Mouse (Mus musculus) CH12.LX (cell line): ENCODE measurements around the gene Tmem44.

Experiments
- CHD1 ChIP-seq: IDR thresholded peaks from 2 replicates; pipeline ENCODE4 v1.6.1; 2012; ENCODE audit warnings: low read depth, low read length, improper control_type of control experiment, inconsistent platforms
- CHD2 ChIP-seq: IDR thresholded peaks from 2 replicates; pipeline ENCODE4 v1.6.1; 2011; ENCODE audit warnings: low read length, improper control_type of control experiment
- CTCF ChIP-seq, 2 experiments: IDR thresholded peaks in 1 of 2; conservative IDR thresholded peaks in 1 of 2; 2 replicates each; pipeline ENCODE4 v1.5.1; 2011 to 2012; ENCODE audit warnings: low read depth in 2 of 2, low read length in 2 of 2, improper control_type of control experiment in 1 of 2, inconsistent platforms in 1 of 2, mild to moderate bottlenecking in 1 of 2, moderate library complexity in 1 of 2
- E2F4 ChIP-seq: IDR thresholded peaks from 2 replicates; pipeline ENCODE4 v1.6.1; 2011; ENCODE audit warnings: low read depth, low read length, improper control_type of control experiment; ENCODE audit not compliant: insufficient replicate concordance
- EP300 ChIP-seq: IDR thresholded peaks from 2 replicates; pipeline ENCODE4 v1.6.1; 2011; ENCODE audit warnings: low read length, improper control_type of control experiment
- HCFC1 ChIP-seq: IDR thresholded peaks from 2 replicates; pipeline ENCODE4 v1.6.1; 2012; ENCODE audit warnings: low read depth, mild to moderate bottlenecking, inconsistent platforms, low read length, improper control_type of control experiment
- JUND ChIP-seq: conservative IDR thresholded peaks from 2 replicates; pipeline ENCODE4 v1.6.1; 2011; ENCODE audit warnings: low read depth, low read length, improper control_type of control experiment
- POLR2A ChIP-seq: IDR thresholded peaks from 2 replicates; pipeline ENCODE4 v1.6.1; 2011; ENCODE audit warnings: low read depth, mild to moderate bottlenecking, improper control_type of control experiment, low read length
- POLR2AphosphoS2 ChIP-seq: IDR thresholded peaks from 2 replicates; pipeline ENCODE4 v1.6.1; 2011; ENCODE audit warnings: low read depth, low read length, improper control_type of control experiment
- RAD21 ChIP-seq: IDR thresholded peaks from 2 replicates; pipeline ENCODE4 v1.6.1; 2011; ENCODE audit warnings: low read depth, mild to moderate bottlenecking, low read length, improper control_type of control experiment, moderate library complexity
- SMC3 ChIP-seq: IDR thresholded peaks from 2 replicates; pipeline ENCODE4 v1.6.1; 2011; ENCODE audit warnings: low read depth, low read length, improper control_type of control experiment

GRCm38 (mm10) chr16:30489662-30490061, 61.0 kb downstream of the Tmem44 start:
- no peak for TF ChIP-seq CHD2
- TF ChIP-seq E2F4: no peak
- no peak for TF ChIP-seq CTCF (conservative IDR thresholded peaks at IDR 0.05 in 1 of 2, IDR thresholded peaks at IDR 0.05 in 1 of 2; ENCODE audit: low read depth in 2 of 2, low read length in 2 of 2)
- no peak for TF ChIP-seq SMC3
- no peak for TF ChIP-seq CHD1
- no peak for TF ChIP-seq HCFC1
- TF ChIP-seq POLR2A: no peak
- TF ChIP-seq RAD21: no peak
- no peak for TF ChIP-seq EP300
- no peak for TF ChIP-seq JUND
- TF ChIP-seq POLR2AphosphoS2: no peak
